Mouse (Mus musculus) gastrocnemius, adult 2 months (tissue): ENCODE measurements at regions not wholly inside any gene's neighbourhood (a gene's known extent, or its start where the extent isn't known, plus 50 kb on each side); places are given as distances from the start of the nearest gene placed in this dataset.

ENCODE experiments used
- DNase-seq: peaks from one replicate; pipeline ENCODE4 v3.0.0; 2022
- H3K27ac ChIP-seq: fragments of 200-600 bp; 2 replicates; pipeline ENCODE4 v1.8.1; 2022; ENCODE audit warnings: mild to moderate bottlenecking
- H3K4me3 ChIP-seq: fragments of 200-600 bp; 2 replicates; pipeline ENCODE4 v1.8.1; 2022; ENCODE audit warnings: mild to moderate bottlenecking, moderate library complexity
- CTCF ChIP-seq: fragments of 200-600 bp; IDR thresholded peaks from 2 replicates; pipeline ENCODE4 v1.8.1; 2022; ENCODE audit warnings: antibody characterized with exemption, mild to moderate bottlenecking, moderate library complexity
- intact Hi-C: fragments of 180-260 bp; cut with DNase I; formaldehyde crosslinking; loops from one replicate; pipeline ENCODE4 v1.15.1; 2025

DNA sequence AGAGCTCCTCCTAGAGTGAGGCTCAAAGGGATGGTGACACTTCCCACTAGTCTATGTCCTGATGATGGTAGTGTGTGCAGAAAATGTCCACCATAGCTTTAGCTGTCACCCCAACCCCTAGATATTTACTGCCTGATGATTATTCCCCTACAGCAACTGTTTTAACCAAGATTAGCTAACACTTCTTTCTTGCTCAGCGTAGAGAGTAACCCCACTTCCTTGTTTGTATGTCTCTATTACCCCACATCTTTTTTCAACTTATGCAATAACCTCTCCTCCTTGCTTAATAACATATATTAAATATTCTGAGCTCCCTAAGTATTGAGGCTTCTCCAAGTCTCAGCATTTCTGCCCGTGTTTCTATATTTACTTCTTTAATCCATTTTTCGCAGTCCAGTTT is 404.2 kb upstream of the Cntn3 start:
- DNase-seq = no peak
- Histone ChIP-seq H3K4me3 (no peak overlapping the region), H3K27ac (no peak overlapping the region)
- intact Hi-C loops = no loop called here
- no peak for TF ChIP-seq CTCF

DNA sequence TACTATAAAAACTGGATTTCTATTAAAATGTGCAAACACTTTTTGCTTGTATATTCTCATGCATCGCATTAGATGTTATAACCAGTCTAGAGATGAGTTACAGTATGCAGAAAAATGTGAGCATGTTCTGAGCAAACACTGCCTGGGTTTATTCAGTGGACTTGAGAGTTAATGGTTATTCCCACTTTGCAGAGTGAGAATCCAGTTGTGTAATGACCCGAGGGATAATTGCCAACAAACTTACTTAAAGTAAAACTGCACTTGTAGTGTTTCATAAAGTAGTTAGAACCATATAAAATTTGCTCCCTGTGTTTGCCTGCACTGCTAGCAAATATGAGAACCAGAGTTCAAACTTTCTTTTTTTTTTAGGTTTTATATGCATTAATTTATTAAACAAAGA is 450.4 kb upstream of the Cntn3 start:
- DNase-seq = no peak
- intact Hi-C loops = no loop called here
- Histone ChIP-seq H3K27ac (no peak overlapping the region), H3K4me3 (no peak overlapping the region)
- TF ChIP-seq CTCF = no peak

DNA sequence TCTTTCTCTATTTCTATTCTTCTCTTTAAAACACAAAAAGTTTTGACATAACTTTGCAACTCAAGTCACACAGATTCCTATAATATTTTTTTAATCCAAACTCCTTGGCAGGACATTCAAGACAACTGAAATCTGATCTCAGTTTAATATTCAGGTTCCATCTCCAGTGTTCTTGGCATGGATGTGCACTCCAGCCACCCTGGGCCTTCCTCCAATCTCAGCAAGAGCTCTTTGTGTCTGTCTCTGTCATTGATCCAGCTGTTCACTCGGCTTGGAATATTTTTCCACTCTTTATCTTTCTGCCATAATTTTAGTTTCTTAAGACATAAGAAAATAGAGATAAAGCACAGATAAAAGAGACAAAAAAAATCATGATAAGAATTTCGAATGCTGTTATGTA is 451.1 kb upstream of the Cntn3 start:
- no peak overlapping the region for H3K27ac ChIP-seq
- DNase-seq = peak; percentile 38
- H3K4me3 ChIP-seq = no peak overlapping the region
- no peak for TF ChIP-seq CTCF
- intact Hi-C loops = no loop called here

DNA sequence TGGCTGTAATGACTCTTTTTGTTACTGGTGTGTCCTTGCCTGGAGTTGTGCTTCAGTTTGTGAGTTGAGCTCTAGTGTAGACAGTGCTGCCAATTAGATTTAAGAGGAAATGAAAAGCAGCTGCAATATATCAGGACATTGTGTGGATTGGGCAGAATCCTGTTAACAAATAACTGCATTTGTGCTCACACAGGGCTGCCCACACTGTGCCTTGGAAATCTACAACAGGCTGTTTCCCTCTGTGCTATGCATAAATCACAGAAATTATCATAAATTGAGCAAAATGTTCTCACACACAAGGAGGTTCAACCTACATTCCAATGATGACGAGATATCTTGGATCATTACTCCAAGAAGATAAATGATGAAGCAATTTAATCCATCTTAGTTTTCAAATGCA is 455.2 kb upstream of the Cntn3 start:
- H3K4me3 ChIP-seq = no peak overlapping the region
- H3K27ac ChIP-seq = no peak overlapping the region
- intact Hi-C loops = no loop called here
- DNase-seq = no peak
- TF ChIP-seq CTCF = no peak

DNA sequence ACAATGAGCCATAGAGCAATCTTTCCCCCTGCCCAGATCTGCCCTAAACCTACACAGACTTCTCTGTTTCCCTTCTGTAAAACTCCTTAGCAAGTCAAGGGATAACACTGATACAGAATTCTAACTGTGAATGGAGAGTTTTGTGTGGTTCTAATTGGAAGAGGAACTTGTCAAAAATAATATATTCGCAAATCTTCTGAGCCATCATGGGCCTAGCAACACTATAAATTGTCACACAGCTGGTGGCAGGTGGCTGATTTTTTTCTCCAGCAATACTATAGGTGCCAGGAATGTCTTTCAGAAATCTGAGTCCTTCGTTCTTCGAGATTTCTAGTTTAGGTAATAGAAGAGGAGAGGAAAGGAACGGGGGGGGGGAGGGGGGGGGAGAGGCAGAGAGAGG is 460.5 kb upstream of the Cntn3 start:
- H3K27ac ChIP-seq = no peak overlapping the region
- H3K4me3 ChIP-seq = no peak overlapping the region
- DNase-seq = no peak
- intact Hi-C loops = no loop called here
- no peak for TF ChIP-seq CTCF

DNA sequence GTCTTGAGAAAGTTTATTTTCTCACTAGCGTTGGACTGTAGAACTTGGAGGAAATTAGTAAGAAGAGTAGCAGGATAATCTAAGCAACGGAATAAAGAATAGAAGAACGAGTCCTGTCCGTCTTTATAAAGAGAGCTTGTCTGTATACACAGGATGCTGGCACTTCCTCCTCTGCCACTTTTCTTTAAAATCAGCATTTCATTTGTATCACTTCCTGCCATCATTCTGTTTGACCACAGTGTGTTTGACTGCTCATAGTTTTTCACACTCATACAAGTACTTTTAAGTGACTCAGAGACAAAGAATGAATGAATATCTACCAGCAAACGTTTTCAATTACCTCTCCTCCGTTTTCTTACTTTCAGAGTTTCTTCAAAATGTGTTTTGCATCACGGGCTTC is 461.0 kb upstream of the Cntn3 start:
- no peak for TF ChIP-seq CTCF
- Histone ChIP-seq H3K4me3 (no peak overlapping the region), H3K27ac (no peak overlapping the region)
- no peak for DNase-seq
- intact Hi-C loops = no loop called here

DNA sequence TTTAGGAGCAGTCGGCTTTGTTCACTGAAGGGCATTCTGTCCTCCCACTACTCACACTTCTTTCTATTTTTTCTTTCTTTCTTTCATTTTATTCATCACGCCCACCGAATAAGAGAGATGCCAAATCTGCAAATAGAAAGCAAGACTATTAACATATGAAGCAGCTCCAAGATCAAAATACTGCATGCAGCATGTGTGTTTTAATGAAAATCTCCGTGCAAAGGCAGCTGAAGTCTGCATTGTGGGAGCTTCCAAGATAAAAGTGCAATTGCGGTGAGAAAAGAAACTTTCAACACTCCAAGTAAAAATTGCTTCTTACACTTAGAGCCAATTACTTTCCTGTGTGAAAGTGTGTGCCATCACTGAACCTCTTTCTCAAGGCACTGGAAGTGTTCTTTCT is 449.8 kb upstream of the Chl1 start:
- no peak overlapping the region for H3K4me3 ChIP-seq
- intact Hi-C loops = no loop called here
- TF ChIP-seq CTCF = no peak
- DNase-seq = no peak
- no peak overlapping the region for H3K27ac ChIP-seq

DNA sequence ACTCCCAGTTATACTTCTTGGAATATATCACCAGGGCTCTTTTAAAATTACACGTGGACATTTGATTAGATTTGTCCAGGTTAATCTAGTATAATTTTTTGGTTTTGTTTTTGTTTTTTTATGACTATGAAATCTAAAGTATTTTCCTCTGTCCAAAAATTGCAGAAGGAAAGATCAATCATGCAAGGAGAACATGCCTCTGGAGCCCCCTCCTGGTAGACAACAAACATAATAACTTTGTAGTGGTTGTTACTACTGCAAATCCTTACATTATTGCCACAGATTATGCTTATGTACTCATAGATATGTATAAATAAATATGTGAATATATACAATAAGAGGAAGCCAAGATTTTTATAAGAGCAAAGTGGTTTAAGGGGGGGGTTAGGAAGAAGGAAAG is 404.2 kb upstream of the Chl1 start:
- Histone ChIP-seq H3K4me3 (no peak overlapping the region), H3K27ac (no peak overlapping the region)
- DNase-seq = no peak
- intact Hi-C loops = no loop called here
- peak; percentile 25 for TF ChIP-seq CTCF

DNA sequence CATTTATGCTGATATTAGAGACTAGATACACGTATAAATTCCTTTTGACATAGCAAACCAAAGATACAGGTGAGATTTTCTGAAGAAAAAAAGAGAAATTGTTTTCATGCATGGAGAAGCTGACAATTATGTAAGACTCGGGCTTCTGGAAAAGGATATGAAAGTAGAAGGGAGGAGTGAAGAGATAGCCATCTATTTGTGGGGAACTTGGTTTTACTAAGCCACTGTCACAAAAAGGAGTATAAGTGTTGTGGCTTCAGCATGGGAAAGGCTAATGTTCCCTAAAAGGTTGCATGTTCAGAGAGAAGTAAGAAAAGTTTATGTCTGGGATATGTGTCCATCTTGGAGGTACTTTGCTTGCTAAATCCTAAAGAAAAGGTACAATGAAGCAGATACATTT is 390.8 kb upstream of the Chl1 start:
- TF ChIP-seq CTCF = no peak
- Histone ChIP-seq H3K27ac (no peak overlapping the region), H3K4me3 (no peak overlapping the region)
- DNase-seq = no peak
- intact Hi-C loops = no loop called here

DNA sequence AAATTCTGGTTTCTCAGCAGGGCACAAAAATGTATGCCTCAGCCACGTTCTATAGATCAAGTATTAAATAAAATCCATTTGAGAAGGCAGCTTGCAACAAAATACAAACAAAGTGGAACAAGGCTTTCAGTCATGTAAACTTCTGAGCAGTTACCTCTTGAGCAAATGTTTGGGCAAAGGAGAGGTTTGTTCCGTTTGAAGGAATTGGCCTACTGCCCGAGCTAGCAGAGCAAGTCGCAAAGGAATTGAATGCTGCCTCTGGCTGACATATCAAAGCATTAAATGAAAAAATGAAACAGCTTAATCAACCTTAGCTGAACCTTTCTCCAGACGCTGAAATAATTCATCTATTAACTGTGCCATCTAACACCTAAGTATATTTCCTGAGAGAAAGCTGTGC is 369.5 kb upstream of the Chl1 start:
- intact Hi-C loops = no loop called here
- no peak overlapping the region for H3K27ac ChIP-seq
- DNase-seq = no peak
- H3K4me3 ChIP-seq = no peak overlapping the region
- no peak for TF ChIP-seq CTCF

DNA sequence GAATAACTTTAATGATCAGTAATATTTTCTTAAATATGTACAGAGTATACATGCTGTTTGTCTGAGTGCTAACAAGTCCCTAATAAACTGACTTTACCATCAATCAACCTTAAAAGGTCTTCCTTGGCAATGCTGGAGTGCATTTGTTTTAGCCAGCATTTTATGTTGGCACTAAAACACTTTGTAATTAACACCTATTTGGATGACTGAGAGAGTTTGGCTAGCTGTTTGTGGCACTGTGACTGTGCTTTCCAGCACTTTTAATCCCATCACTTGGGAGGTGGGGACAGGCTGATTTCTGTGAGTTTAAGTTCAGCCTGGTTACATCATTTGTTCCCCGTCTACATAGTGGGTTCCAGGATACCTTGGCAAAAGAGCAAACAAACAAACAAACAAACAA is 332.5 kb upstream of the Chl1 start:
- TF ChIP-seq CTCF = no peak
- no peak overlapping the region for H3K4me3 ChIP-seq
- no peak overlapping the region for H3K27ac ChIP-seq
- no peak for DNase-seq
- intact Hi-C loops = no loop called here

DNA sequence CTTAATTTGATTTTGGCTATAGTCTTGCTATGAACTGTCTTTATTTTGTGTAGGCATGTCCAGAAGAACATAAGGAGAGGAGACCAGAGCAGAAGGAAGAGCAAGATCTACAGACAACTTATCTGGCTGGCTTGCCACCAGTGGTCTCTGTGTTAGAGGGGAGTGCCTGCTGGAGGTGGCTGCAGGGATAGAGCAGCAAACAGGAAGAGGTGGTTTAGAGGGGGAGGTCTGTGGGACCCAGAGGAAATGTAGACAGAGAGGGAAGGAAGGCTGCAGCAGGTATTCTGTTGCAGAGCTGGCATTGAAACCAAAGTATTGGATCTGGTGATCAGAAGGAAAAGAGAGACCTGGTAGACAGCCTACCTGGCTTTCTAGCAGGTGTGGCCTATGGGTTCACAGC is 327.0 kb upstream of the Chl1 start:
- no peak for DNase-seq
- no peak for TF ChIP-seq CTCF
- intact Hi-C loops = no loop called here
- no peak overlapping the region for H3K27ac ChIP-seq
- no peak overlapping the region for H3K4me3 ChIP-seq

DNA sequence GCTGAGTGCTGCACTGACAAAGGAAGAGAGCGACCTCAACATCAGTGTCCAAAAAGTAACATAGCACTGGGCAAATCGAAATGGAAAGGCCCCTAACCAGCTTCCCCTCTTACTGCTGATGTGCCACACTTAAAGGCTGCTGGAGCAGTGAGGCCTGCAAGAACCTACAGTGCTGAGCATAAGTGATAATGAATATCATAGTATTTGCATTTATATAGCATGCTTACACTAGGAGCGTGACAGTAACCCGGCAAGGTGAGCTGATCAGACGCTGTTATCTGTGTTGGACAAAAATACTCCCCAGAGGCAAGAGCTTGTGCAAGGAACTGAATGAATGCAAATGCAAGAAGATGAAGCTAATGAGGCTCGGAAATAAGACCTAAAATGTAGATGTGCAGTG is 313.5 kb upstream of the Chl1 start:
- Histone ChIP-seq H3K27ac (no peak overlapping the region), H3K4me3 (no peak overlapping the region)
- no peak for DNase-seq
- TF ChIP-seq CTCF = no peak
- intact Hi-C loops = no loop called here

DNA sequence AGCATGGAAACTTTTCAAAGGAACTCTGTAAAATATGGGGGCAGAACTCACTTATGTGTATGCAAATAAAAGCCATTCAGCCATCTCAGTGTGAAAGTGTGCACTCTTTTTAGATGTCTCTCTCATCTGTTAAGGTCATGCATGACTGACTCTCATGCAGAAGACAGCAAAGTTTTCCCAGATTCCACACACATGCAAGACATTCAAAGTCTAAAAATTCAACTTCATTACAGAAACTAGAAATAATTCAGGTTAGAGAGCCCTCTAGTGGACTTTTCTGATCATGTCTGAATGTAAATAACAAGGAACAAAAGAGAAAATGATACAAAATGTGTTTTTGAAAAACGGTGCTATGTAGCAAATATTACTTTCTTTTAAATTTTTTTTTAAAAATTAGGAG is 308.8 kb upstream of the Chl1 start:
- intact Hi-C loops = no loop called here
- DNase-seq = no peak
- Histone ChIP-seq H3K27ac (no peak overlapping the region), H3K4me3 (no peak overlapping the region)
- peak; percentile 33 for TF ChIP-seq CTCF

DNA sequence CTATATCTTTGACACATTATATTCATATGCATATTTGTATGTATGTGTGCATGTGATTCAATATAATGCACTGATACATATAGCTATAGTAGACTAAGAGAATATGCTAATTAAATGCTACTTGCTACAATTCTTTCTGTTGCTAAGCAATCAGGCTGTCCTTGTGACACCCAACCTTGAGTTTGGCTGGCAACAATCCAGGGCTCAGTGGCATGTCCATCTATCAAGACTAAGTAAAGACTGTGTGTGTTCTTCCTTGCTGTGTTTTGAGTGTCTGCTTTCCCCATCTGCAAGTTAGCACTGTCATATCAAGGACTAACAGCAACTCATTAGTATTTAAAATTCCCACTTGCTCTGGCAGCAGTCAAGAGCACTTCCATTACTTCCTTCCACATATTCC is 301.2 kb upstream of the Chl1 start:
- Histone ChIP-seq H3K4me3 (no peak overlapping the region), H3K27ac (no peak overlapping the region)
- no peak for TF ChIP-seq CTCF
- intact Hi-C loops = no loop called here
- DNase-seq = no peak
